In genomic region chr8:71495039-71495438, GRCm38 (mm10) we compare ENCODE assay signal across 8 mouse cellular contexts. TPM values are rescaled to one million over a fixed set of nuclear protein-coding genes. Genes with fewer than 3 reads are reported as not detected.
DNase-seq lines count a peak whose midpoint lies in the region; ATAC-seq and TF ChIP-seq lines count a peak whose summit lies in the region.

No protein-coding gene starts in this region.

- H3K4me3 ChIP-seq in heart, embryonic 14.5 days (ENCODE audit: control insufficient read depth in 1 of 2, insufficient read depth in 1 of 2, low read depth in 1 of 2, low read length in 2 of 2) = no peak overlapping the region
- H3K4me3 ChIP-seq in kidney, postnatal 0 days (replicated peaks; ENCODE audit: low read depth, low read length) = no peak overlapping the region
- H3K4me3 ChIP-seq in liver, embryonic 13.5 days (replicated peaks) = no peak overlapping the region
- H3K4me3 ChIP-seq in neural tube, embryonic 11.5 days (ENCODE audit: low read depth, low read length) = no peak overlapping the region
- H3K4me3 ChIP-seq in stomach, embryonic 15.5 days (replicated peaks) = no peak overlapping the region

- H3K27ac ChIP-seq in heart, embryonic 14.5 days (replicated peaks in 1 of 2; ENCODE audit: control insufficient read depth in 1 of 2, insufficient read depth in 1 of 2, low read depth in 2 of 2, low read length in 2 of 2) = peak overlapping the region in 1 of 2 experiments; percentile 61; a peak in 3 of 4 replicates
- peak overlapping the region; percentile 80 for H3K27ac ChIP-seq in kidney, postnatal 0 days
- no peak overlapping the region for H3K27ac ChIP-seq in liver, embryonic 13.5 days
- H3K27ac ChIP-seq in neural tube, embryonic 11.5 days (ENCODE audit: low read depth, low read length) = no peak overlapping the region
- no peak overlapping the region for H3K27ac ChIP-seq in stomach, embryonic 15.5 days

- WGBS in heart, embryonic 14.5 days = 24% methylated on average over 16 of the region's 16 CpGs
- 19% methylated on average over 15 of the region's 16 CpGs for WGBS in kidney, postnatal 0 days
- 28% methylated on average over 16 of the region's 16 CpGs for WGBS in liver, embryonic 13.5 days (ENCODE audit: insufficient replicate concordance)
- 28% methylated on average over 16 of the region's 16 CpGs for WGBS in neural tube, embryonic 11.5 days
- 20% methylated on average over 16 of the region's 16 CpGs for WGBS in stomach, embryonic 15.5 days

- peak; percentile 86 for TF ChIP-seq CTCF in kidney, postnatal 0 days (IDR thresholded peaks at IDR 0.05; ENCODE audit: low read depth)

- peak; percentile 91 for DNase-seq in CD4-positive, CD25-positive, alpha-beta regulatory T cell, adult 2 months (ENCODE audit: low read depth, low spot score)
- peak; percentile 69 for DNase-seq in c-Kit-positive CD71-negative TER-119-negative erythroid progenitor cells, embryonic 14.5 days (ENCODE audit: low read depth)
- peak; percentile 67 for DNase-seq in fibroblast of lung, adult 2 months (ENCODE audit: low read depth)
- DNase-seq in kidney, postnatal 0 days (ENCODE audit: low spot score) = peak; percentile 93
- peak; percentile 59 for DNase-seq in liver, embryonic 13.5 days
- peak; percentile 86 for DNase-seq in neural tube, embryonic 11.5 days (ENCODE audit: low spot score)

- peaks cover 43% of the 10 kb centered on the region for H3K36me3 ChIP-seq in heart, embryonic 14.5 days (ENCODE audit: control insufficient read depth, insufficient read depth, low read length)
- peaks cover 17% of the 10 kb centered on the region for H3K36me3 ChIP-seq in kidney, postnatal 0 days (ENCODE audit: insufficient read depth, low read length)
- peaks cover 38% of the 10 kb centered on the region for H3K36me3 ChIP-seq in liver, embryonic 13.5 days
- H3K36me3 ChIP-seq in neural tube, embryonic 11.5 days (ENCODE audit: control insufficient read depth, insufficient read depth, low read length) = peaks cover 10% of the 10 kb centered on the region
- H3K36me3 ChIP-seq in stomach, embryonic 15.5 days = peaks cover 21% of the 10 kb centered on the region

- peak overlapping the region; percentile 16; the same call in 1 of the 2 replicates for H3K4me2 ChIP-seq in heart, embryonic 14.5 days (ENCODE audit: low read length)
- no peak overlapping the region for H3K4me2 ChIP-seq in kidney, postnatal 0 days (ENCODE audit: low read length)
- no peak overlapping the region for H3K4me2 ChIP-seq in liver, embryonic 13.5 days
- H3K4me2 ChIP-seq in neural tube, embryonic 11.5 days (ENCODE audit: low read depth) = no peak overlapping the region
- peak overlapping the region; percentile 24; the same call in 1 of the 2 replicates for H3K4me2 ChIP-seq in stomach, embryonic 15.5 days

- no peak overlapping the region for H3K9ac ChIP-seq in heart, embryonic 14.5 days (ENCODE audit: low read length)
- no peak overlapping the region for H3K9ac ChIP-seq in kidney, postnatal 0 days (ENCODE audit: low read depth, low read length)
- no peak overlapping the region for H3K9ac ChIP-seq in liver, embryonic 13.5 days
- H3K9ac ChIP-seq in neural tube, embryonic 11.5 days (ENCODE audit: low read length) = no peak overlapping the region
- no peak overlapping the region for H3K9ac ChIP-seq in stomach, embryonic 15.5 days

- H3K4me1 ChIP-seq in heart, embryonic 14.5 days (ENCODE audit: control insufficient read depth in 2 of 2, insufficient read depth in 2 of 2, low read length in 2 of 2) = peaks cover 28 to 52% of the 10 kb centered on the region in 2 experiments
- peaks cover 28% of the 10 kb centered on the region for H3K4me1 ChIP-seq in kidney, postnatal 0 days (replicated peaks; ENCODE audit: insufficient read depth, low read length)
- peaks cover 40% of the 10 kb centered on the region for H3K4me1 ChIP-seq in liver, embryonic 13.5 days (replicated peaks)
- peaks cover 9% of the 10 kb centered on the region for H3K4me1 ChIP-seq in neural tube, embryonic 11.5 days (ENCODE audit: control insufficient read depth, insufficient read depth, low read length)
- peaks cover 41% of the 10 kb centered on the region for H3K4me1 ChIP-seq in stomach, embryonic 15.5 days

- H3K27me3 ChIP-seq in heart, embryonic 14.5 days (ENCODE audit: control insufficient read depth, insufficient read depth, low read length) = no peaks in the 10 kb centered on the region
- H3K27me3 ChIP-seq in kidney, postnatal 0 days (ENCODE audit: insufficient read depth, low read length) = no peaks in the 10 kb centered on the region
- H3K27me3 ChIP-seq in liver, embryonic 13.5 days = no peaks in the 10 kb centered on the region
- no peaks in the 10 kb centered on the region for H3K27me3 ChIP-seq in neural tube, embryonic 11.5 days (ENCODE audit: control insufficient read depth, insufficient read depth, low read length)
- H3K27me3 ChIP-seq in stomach, embryonic 15.5 days (replicated peaks) = no peaks in the 10 kb centered on the region

- no peak for ATAC-seq in heart, embryonic 14.5 days (ENCODE audit: insufficient number of reproducible peaks, insufficient read depth, low FRiP score, low read depth)
- peak; percentile 14 for ATAC-seq in kidney, postnatal 0 days (replicated peaks; ENCODE audit: low FRiP score, low read depth)
- ATAC-seq in liver, embryonic 13.5 days (ENCODE audit: low read depth) = peak; percentile 27; the same call in 1 of the 2 replicates
- ATAC-seq in neural tube, embryonic 11.5 days (ENCODE audit: insufficient read depth, low FRiP score, low TSS enrichment) = peak; percentile 62
- peak; percentile 70 for ATAC-seq in stomach, embryonic 15.5 days (ENCODE audit: insufficient read depth, low FRiP score, low read depth)

- H3K9me3 ChIP-seq in heart, embryonic 14.5 days (ENCODE audit: control insufficient read depth, low read length) = no peaks in the 10 kb centered on the region
- no peaks in the 10 kb centered on the region for H3K9me3 ChIP-seq in kidney, postnatal 0 days (replicated peaks; ENCODE audit: low read length)
- no peaks in the 10 kb centered on the region for H3K9me3 ChIP-seq in liver, embryonic 13.5 days (replicated peaks)
- H3K9me3 ChIP-seq in neural tube, embryonic 11.5 days (ENCODE audit: control insufficient read depth, low read length) = no peaks in the 10 kb centered on the region
- no peaks in the 10 kb centered on the region for H3K9me3 ChIP-seq in stomach, embryonic 15.5 days

RNA-seq across cellular contexts. Expression of gene Gtpbp3, which starts 7.1 kb away (rescaled TPM):
- polyA plus RNA-seq in heart, embryonic 14.5 days (2014; fragmentation: Nextera tagmentation; extraction: Ambion mirVana) = 3.3 and 4.4 TPM in 2 replicates
- 14.5 and 14.6 TPM in 2 replicates for polyA plus RNA-seq in kidney, postnatal 0 days (2015; fragmentation: Nextera tagmentation; extraction: Ambion mirVana)
- 6.8 and 7.3 TPM in 2 replicates for polyA plus RNA-seq in liver, embryonic 13.5 days (2015; fragmentation: Nextera tagmentation; extraction: Ambion mirVana)
- polyA plus RNA-seq in neural tube, embryonic 11.5 days (2014; fragmentation: Nextera tagmentation; extraction: Ambion mirVana) = 6.0 and 8.4 TPM in 2 replicates
- polyA plus RNA-seq in stomach, embryonic 15.5 days (2015; fragmentation: Nextera tagmentation; extraction: Ambion mirVana) = 14.6 and 16.1 TPM in 2 replicates

RNA-seq across cellular contexts. Expression of gene Ano8, which starts 9.3 kb away (rescaled TPM):
- polyA plus RNA-seq in heart, embryonic 14.5 days (2014; fragmentation: Nextera tagmentation; extraction: Ambion mirVana) = 1.5 and 1.8 TPM in 2 replicates
- 0.84 and 1.4 TPM in 2 replicates for polyA plus RNA-seq in kidney, postnatal 0 days (2015; fragmentation: Nextera tagmentation; extraction: Ambion mirVana)
- 0.12 and 0.14 TPM in 2 replicates for polyA plus RNA-seq in liver, embryonic 13.5 days (2015; fragmentation: Nextera tagmentation; extraction: Ambion mirVana)
- polyA plus RNA-seq in neural tube, embryonic 11.5 days (2014; fragmentation: Nextera tagmentation; extraction: Ambion mirVana) = 5.6 and 6.3 TPM in 2 replicates
- polyA plus RNA-seq in stomach, embryonic 15.5 days (2015; fragmentation: Nextera tagmentation; extraction: Ambion mirVana) = 1.5 and 1.8 TPM in 2 replicates

RNA-seq across cellular contexts. Expression of gene Plvap, which starts 16.5 kb away (rescaled TPM):
- polyA plus RNA-seq in heart, embryonic 14.5 days (2014; fragmentation: Nextera tagmentation; extraction: Ambion mirVana) = 109 and 121 TPM in 2 replicates
- 182 and 208 TPM in 2 replicates for polyA plus RNA-seq in kidney, postnatal 0 days (2015; fragmentation: Nextera tagmentation; extraction: Ambion mirVana)
- polyA plus RNA-seq in liver, embryonic 13.5 days (2015; fragmentation: Nextera tagmentation; extraction: Ambion mirVana) = 24.3 and 28.4 TPM in 2 replicates
- 49.5 and 53.0 TPM in 2 replicates for polyA plus RNA-seq in neural tube, embryonic 11.5 days (2014; fragmentation: Nextera tagmentation; extraction: Ambion mirVana)
- polyA plus RNA-seq in stomach, embryonic 15.5 days (2015; fragmentation: Nextera tagmentation; extraction: Ambion mirVana) = 84.8 and 90.0 TPM in 2 replicates

RNA-seq across cellular contexts. Expression of gene Dda1, which starts 26.0 kb away (rescaled TPM):
- 76.7 and 79.1 TPM in 2 replicates for polyA plus RNA-seq in heart, embryonic 14.5 days (2014; fragmentation: Nextera tagmentation; extraction: Ambion mirVana)
- polyA plus RNA-seq in kidney, postnatal 0 days (2015; fragmentation: Nextera tagmentation; extraction: Ambion mirVana) = 88.0 and 93.7 TPM in 2 replicates
- 50.9 and 51.6 TPM in 2 replicates for polyA plus RNA-seq in liver, embryonic 13.5 days (2015; fragmentation: Nextera tagmentation; extraction: Ambion mirVana)
- 162 and 170 TPM in 2 replicates for polyA plus RNA-seq in neural tube, embryonic 11.5 days (2014; fragmentation: Nextera tagmentation; extraction: Ambion mirVana)
- 90.2 and 92.4 TPM in 2 replicates for polyA plus RNA-seq in stomach, embryonic 15.5 days (2015; fragmentation: Nextera tagmentation; extraction: Ambion mirVana)

RNA-seq across cellular contexts. Expression of gene Mrpl34, which starts 30.3 kb away (rescaled TPM):
- polyA plus RNA-seq in heart, embryonic 14.5 days (2014; fragmentation: Nextera tagmentation; extraction: Ambion mirVana) = 191 and 193 TPM in 2 replicates
- polyA plus RNA-seq in kidney, postnatal 0 days (2015; fragmentation: Nextera tagmentation; extraction: Ambion mirVana) = 242 and 245 TPM in 2 replicates
- 154 and 157 TPM in 2 replicates for polyA plus RNA-seq in liver, embryonic 13.5 days (2015; fragmentation: Nextera tagmentation; extraction: Ambion mirVana)
- polyA plus RNA-seq in neural tube, embryonic 11.5 days (2014; fragmentation: Nextera tagmentation; extraction: Ambion mirVana) = 196 and 205 TPM in 2 replicates
- 154 and 164 TPM in 2 replicates for polyA plus RNA-seq in stomach, embryonic 15.5 days (2015; fragmentation: Nextera tagmentation; extraction: Ambion mirVana)

Comparison
In these comparisons a context has a peak if more than half of its experiments do, and no peak if none do; other contexts are left out.
1. H3K4me2 ChIP-seq: peak in heart, embryonic 14.5 days (single experiment) and stomach, embryonic 15.5 days (single experiment); none in kidney, postnatal 0 days (single experiment), liver, embryonic 13.5 days (single experiment) and neural tube, embryonic 11.5 days (single experiment).
2. Peak in every context shown above with its lines, with median percentiles within 50 percentile points of each other: DNase-seq.